Mouse (Mus musculus) neutrophil, adult 5-6 weeks (primary cell): ENCODE data around the gene Tmem87b. TPM values are rescaled to one million over a fixed set of nuclear protein-coding genes. Genes with fewer than 3 reads are reported as not detected.

Experiments used
- ATAC-seq: fragments of 151-379, 151-347 bp; 2 replicates; pipeline ENCODE4 v1.8.0; 2017; ENCODE audit warnings: mild to moderate bottlenecking, moderate TSS enrichment; ENCODE audit not compliant: insufficient number of reproducible peaks, poor library complexity, low FRiP score, severe bottlenecking; ENCODE audit errors: extremely low read depth
- total RNA-seq: library from RNA; stranded (forward); fragments of 200-1000 nt; gene quantifications from 2 replicates; pipeline ENCODE4 v1.2.3, GENCODE M21; 2017

Gene Tmem87b
- total RNA-seq, result 44.1 and 49.2 TPM in 2 replicates

DNA sequence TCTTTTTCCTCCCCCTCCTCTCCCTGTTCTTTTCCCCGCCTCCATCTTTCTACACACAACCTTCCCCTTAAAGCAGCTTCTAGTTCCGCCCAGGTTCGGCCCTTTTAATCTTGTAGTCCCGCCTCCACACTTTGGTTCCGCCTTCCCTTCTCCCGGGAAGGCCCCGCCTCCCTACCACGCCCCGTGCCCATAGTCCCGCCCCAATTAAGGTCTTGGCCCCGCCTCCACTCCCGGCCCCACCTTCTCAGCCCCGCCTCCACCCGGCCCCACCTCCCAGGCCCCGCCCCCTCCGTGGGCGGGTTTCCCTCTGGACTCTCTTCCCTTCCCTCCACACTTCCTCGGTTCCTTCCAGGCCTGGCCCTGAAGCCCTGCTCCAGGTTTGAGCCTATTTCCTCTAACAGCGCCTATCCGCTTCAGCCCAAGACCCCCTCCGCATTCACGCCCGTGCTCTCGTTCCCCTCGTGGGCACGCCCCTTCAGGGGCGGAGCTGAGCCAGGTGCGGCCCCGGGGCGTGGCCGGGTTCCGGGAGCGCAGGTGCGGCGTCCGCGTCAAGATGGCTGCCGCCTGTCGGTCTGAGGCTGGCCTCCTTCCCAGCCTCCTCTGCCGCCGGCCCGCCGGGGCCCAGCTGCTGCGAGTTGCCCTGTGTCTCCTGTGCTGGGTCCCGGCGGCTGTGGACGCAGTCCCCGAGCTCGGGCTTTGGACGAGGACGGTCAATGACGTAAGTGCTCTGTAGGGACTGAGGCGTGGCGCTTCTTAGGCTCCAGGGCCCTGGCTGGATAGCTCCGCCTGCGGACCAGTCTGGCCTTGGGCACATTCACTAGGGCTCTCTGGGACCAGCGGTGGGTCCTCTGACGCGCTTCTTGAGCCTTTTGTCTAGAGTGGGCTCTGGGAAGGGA is at the start of gene Tmem87b:
TSS of gene Tmem87b (plus strand) at position 333 of the 896 bp plus-strand sequence.
- peak; percentile 93 for ATAC-seq

DNA sequence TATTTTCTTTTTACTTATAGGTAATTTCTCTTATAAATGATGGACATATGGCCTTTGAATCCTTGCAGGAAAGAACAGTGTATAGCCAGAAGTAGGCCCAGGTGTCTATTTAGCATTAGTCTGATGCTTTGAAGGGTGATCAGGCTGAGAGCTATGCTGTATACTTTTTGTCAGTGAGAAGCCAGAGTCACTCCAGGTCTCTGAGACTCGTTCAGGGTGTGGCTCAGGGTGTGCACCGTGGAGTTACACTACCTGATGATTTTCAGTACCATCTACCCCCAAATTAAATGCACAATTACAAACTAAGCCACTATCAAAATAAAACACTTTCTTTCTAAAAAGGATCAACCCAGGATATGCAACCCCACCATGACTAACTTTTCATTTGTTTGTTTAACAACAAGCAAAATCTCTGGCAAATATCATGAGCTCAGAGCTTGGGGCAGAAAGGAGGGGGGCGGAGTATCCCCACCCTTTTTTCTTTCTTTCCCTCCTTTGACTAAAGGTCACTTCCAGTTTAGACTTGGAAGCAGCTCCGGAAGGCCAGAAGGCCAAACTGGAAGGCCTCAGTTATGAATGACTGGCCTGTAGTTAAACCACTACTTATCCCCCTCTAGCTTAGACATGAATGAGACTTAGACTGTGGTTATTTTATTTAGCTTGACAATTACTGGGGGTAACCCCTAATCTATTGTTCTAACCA is 49.2 kb upstream of the Tmem87b start:
- no peak for ATAC-seq

DNA sequence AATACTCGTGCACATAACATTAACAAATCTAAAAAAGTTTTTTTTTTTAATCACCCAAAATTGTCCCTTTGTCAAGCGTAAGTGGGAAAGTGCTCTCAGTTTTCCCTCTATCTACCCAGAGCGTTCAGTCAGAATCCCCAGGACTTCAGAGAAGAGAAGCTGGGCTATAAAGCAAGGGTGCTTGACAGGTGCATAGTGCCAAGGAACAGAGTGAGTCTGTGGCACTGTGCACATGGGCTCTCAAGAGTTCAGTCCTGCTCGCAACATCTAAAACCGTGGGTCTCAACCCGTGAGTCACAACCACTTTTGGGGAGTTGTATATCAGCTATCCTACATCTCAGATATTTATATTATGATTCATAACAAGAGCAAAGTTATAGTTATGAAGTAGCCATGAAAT is 47.4 kb upstream of the Tmem87b start:
- no peak for ATAC-seq

DNA sequence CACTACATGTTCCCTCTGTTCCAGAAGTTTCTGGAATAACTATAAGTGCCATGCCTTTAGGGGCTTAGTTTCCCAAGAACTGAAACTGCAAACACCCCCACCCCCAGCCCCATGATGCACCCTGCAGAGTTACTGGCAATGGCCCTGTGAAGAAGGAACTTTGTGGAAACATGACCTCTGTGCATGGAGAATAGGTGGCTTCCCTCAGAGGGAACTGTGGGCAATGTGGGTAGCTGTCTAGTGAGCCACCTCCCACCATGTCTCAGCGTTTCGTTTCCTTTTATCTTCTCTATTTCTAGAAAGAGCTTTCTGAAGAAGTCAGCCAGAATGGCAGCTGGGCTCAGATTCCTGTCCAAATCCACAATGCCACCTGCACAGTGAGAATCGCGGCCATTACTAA is 46.9 kb upstream of the Tmem87b start:
- no peak for ATAC-seq

DNA sequence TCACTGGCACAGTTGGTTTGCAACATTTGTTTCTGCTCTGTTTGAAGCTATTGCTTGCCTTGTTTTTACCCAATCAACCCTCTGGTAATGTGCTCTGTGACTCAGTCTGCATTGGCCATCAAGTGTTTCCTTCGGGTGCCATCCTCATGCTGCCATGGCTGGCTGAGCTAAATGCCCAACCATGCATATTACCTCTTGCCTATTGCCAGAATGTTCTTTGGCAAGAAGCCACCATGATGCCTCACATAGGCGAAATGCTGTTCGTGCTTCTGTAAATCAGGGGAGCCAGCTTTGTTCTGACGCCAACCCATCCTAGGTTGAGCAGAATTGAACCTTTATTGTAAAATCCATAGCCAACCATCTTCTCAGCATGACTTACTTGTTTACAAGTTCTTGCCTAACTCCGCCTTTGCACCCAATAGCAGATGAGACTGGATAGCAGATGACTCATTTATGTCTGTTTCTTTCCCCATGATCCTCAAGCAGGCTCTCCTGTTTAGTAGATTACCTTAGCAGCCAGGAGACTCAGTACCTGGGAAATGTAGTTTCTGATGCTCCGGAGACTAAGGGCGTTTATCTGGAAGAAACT is 46.1 kb upstream of the Tmem87b start:
- ATAC-seq, result no peak

DNA sequence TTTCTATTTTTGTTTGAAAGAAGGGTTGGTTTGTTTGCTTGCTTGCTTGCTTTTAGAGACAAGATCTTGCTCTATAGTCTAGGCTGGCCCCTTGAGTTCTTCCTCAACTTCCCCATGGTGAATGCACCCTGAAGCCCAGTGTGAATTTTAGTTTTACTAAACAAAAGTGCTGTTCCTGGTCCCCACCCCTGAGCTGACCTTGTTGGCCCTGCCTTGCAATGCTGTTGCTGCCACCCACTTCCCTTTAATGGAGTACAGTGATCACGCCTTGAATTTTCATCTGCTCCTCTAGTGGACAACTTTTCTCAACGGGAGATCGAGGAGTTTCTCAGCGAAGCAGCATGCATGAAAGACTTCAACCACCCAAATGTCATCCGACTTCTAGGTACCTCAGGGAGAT is 35.7 kb upstream of the Tmem87b start:
- no peak for ATAC-seq

DNA sequence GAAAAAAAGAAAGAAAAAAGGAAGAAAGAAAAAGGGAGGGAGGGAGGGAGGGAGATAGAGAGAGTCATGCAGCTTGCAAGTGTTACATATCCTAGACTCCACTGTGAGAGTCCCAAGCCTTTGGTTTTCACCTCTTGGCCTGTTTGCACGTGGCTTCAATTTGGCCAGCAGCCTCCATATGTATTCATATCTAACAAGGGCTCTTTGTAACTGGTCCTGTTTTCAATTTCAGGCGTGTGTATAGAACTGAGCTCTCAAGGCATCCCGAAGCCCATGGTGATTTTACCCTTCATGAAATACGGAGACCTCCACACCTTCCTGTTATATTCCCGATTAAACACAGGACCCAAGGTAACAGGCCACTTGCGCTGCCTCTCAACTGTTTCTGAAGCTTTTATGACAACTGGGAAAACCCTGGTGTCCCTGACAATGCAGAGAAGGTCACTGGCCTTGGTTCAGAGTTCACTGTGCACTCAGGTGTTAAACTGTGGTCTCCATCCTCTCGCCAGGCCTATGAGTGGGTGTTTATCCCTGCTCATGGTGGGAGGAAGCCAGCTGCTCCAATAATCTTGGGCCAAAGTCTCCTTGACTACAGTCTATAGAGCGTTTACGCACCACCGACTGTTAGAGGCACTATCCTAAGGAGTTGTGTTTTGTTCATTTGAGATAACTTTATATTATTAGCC is 34.1 kb upstream of the Tmem87b start:
- ATAC-seq, result no peak

DNA sequence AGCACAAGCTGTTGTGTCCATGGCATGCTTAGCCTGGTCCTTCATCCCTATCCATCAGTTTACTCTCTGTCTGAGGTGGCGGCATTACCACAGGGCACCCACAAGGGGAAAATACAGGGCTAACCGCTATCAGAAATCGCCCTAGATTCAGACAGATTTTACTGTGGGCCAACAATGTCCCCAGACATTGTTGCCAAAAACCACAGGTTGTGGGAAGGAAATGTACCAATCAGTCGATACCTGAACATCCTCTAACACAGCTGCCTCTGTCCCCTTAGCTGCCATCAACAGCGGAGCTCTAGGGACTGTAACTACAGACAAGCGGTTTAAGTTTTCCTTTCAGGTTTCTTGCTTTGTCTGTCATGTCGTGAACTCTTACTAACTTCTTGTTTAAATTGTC is 33.1 kb upstream of the Tmem87b start:
- no peak for ATAC-seq

DNA sequence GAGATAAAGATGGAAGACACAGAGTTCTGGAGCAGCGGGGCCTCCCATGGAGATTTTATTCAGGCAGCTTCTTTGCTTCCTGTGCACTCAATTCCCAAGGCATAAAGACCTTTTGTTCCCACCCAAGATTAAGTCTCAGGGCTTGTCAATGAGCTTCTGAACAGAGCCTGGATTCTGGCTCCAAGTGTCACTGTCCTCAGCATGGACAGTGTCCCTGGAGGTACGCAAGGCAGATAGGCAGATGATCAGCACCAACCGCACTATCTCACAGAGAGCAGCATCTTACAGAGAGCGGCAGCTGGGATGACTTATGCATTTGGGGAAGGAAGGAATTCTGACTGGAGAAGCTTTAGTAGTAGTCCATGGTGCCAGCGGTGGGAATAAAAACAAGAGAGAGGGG is 31.6 kb upstream of the Tmem87b start:
- ATAC-seq, result no peak

DNA sequence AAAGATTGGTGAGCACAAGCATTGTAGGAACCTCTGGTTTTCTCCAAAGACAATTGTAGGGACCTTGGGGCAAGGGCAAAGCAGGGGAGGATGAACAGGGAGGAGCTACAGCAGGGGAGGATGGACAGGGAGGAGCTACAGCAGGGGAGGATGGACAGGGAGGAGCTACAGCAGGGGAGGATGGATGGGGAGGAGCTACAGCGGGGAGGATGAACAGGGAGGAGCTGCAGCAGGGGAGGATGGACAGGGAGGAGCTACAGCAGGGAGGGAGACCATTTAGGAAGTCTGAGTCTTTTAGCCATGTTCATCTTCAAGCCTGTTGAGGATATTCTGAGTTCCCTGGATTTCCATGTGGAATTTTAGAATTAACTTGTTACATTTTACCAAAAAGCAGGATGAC is 31.1 kb upstream of the Tmem87b start:
- no peak for ATAC-seq

DNA sequence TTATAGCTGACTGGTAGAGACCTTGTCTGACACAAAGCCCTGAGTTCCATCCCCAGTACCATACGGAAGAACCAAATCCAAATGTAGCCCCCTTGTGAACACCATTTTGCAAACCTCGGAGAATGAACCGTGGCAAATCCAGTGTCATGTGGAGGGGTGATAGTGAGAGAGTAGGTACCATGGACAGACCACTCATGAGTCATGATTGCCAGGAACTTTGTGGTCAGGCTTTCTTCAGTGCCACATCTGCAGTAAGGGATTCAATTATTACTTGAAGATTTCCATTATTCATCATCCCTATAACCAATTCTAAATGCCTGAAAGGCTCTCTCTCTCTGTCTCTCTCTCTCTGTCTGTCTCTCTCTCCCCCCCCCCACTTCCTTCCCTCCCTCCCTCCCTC is 30.1 kb upstream of the Tmem87b start:
- ATAC-seq, result no peak

DNA sequence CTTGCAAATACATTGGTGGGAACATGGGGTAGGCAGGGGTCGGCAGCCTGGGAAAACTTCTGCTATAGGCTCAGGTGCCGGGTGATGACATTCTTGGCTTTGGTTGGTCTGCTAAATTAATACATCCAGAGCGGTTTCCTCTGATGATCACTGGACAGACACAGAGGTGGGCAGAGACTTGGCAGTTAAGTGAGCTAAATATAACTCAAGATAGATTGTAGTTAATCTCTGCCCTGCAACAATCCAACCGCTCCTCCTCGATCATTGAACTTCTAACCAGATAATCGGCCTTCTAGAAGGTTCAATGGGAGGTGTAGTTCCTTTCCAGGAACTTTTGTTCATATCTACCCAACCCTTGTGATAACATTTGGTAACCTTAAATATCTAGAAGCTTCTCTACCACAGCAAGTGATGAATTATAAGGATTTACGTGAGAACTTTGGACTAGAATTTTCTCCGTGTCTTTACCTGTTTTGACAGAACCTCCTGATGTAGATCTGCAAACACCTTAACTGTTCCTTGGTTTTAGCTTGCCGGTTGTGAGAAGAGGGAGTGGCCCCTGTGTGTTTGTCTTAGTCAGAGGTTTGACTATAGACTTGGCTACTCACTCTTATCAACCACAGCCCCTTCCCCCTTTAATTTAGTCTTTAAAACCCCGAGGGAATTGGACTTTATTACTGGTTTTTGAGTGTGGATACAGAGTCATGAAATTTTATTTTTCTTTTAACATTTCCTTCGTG is 26.9 kb upstream of the Tmem87b start:
- ATAC-seq, result no peak

DNA sequence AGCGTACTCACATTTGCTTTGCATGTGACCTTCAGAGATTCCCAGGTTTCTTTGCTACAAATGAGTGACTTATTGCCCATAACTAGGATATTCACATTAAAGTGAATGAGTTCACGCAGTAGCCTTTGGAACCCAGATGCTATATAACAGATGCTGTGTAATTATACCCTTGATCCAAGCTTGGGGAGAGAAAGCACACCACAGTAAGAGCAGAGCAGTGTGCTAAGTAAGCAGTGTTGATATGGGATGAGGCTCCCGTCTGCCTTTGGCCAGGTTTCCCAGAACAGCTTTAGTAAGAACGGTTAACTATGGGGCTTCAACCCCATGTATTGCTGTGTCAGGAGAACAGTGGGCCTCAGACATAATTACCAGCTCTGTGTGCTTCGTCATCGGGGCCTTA is 24.0 kb upstream of the Tmem87b start:
- no peak for ATAC-seq

DNA sequence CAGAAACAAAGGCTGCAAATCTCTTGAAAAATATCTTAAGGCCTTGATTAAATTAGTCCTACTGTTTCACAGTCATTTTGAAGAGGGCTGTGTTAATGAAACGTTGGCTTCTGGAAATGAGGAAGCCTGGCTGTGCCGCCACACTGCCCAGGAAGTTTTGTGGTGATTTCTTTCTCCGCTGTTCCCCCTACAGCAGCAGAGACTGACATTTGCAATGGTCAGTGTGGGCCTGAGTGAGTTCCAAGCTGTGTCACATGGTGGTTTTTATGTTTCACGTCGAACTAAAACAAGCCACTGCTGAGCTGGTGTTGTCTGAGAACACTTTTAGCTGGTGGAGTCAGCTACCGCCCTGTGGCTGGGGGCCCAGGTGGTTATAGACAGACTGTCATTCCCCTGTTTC is 21.5 kb upstream of the Tmem87b start:
- no peak for ATAC-seq

DNA sequence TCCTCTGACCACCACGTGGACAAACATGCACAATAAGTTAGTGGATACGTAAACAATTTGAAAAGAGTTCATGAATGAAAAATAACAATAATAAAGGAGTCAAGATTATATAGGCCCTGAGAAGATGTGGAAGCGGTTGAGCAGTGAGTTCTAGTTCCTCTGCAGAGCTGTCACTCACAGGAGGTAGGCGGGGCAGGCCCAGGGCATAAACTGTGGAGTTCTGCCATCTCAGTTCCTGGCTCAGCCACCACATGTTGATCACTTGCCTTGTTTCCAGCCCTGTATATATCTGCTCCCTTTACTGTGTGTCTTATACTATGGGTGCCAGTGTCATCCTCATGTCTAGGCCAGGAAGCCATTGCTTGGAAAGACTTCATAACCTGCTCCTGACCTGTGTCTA is 14.5 kb upstream of the Tmem87b start:
- no peak for ATAC-seq

DNA sequence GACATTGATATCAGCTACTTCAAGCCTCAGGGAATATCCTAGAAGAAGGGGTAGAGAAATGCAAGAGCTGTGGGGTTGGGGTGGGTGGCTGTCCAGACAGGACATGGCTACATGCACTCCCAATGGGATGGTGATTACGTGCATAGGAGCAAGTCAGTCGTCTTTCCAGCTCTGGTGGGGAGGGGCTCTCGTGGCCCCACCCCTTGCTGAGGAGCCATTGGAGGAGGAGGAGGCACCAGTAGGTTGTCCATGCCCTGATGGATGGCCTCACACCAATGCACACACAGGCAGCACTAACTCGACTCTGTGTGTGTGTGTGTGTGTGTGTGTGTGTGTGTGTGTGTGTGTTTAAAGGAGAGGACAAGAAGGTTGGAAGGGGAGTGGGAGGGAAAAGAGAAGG is 12.6 kb upstream of the Tmem87b start:
- no peak for ATAC-seq

DNA sequence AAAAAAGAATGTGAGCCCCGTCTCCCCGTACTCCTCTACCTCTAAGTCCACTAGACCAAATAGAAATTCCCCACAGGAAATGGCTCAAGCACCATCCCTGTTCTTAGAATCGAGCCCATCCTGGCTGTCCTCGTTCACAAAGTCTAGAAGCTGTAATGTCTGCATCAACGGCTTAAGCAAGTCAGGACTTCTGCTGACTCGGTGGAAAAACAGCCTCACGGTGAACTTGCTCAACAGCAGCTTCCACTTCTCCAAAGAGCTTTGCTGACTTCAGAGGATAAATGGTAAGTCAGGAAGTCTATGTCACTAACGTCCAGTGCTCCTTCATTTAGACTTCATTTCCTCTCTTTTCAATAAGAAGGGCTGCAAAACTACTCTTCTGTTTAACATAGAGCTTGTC is 11.4 kb upstream of the Tmem87b start:
- no peak for ATAC-seq

DNA sequence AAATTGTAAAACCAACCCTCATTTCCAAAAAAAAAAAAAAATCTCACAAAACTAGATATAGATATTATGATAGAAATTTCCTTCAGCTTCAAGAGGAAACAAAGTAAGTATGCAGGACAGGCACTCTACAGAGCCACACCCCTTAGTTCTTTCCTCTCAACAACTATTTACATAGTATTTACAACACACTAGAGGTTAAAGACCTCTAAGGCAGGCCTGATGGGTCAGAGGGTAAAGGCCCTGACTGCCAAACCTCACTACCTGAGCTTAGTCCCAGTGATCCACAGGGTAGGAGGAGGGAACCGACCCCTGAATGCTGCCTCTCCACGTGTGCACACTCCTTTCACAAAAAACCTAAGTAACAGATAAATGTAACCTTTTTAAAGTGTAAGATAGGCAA is 5.2 kb upstream of the Tmem87b start:
- no peak for ATAC-seq

DNA sequence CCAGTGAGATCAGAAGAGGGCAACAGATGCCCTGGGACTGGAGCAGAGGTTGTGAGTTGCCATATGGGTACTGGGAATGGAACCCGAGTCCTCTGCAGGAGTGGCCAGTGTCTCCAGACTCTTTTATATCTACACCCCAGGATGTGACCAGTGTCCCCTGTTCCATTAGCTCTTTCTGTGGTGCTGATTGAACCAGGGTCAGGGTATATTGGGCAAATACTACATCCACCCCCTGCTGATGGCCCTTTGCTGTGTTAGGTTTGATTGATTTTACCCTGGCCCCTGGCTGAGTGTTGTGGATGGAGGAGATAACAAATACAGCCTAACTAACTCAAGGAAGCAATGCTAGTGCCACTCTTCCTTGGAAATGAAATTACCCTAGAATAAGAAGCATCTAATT is 1.6 kb upstream of the Tmem87b start:
- no peak for ATAC-seq
